Mouse (Mus musculus) layer of hippocampus, adult 18-20 months (tissue): Measurements from ENCODE around the gene Suclg2. TPM values are rescaled to one million over a fixed set of nuclear protein-coding genes. Genes with fewer than 3 reads are reported as not detected.

Experiments used
- DNase-seq, 2 experiments: peaks; one replicate each; pipeline ENCODE4 v3.0.0; 2022; ENCODE audit warnings: low spot score in 2 of 2
- total RNA-seq, 2 experiments: library from RNA; stranded (reverse); gene quantifications; 2 replicates each; pipeline ENCODE4 v1.2.3; 2021

Gene Suclg2
- total RNA-seq, 2 experiments from 2014 or later: 14.0 to 15.1 TPM

DNA sequence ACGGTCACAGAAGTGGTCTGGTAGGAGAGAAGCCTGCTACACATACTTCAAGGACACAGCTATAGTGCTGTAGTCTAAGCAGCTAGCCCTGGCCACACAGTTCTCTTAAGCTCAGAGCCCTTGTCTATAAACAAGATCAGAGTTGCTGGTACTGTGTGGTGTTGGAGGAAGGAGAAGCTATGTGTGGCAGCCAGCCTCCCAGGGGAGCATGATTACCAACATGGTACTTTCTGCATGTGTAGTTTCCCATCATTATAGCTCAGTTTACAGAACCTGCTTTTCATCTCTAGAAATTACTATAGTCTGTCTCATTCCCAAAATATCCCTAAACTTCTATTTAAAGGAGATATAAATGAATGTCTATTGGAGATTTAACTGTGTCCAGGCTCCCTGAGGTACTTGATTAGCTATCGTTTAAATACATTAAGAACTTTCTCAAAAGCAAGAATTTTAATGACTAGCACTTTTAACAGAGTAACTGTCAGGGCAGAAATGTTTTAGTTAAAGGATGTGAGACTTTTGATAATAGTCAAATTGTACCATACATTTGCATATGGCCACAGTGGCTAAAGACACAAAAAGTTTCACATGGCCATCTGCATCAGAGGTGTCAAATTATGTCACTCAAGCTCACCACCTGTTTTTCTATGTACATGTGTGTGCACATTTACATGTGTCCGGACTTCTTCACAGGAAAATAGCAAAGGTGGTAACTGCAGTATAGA, 145.4 kb downstream of the Suclg2 start:
- DNase-seq: no peak

- no peak for DNase-seq
Measured at GRCm38 (mm10) chr6:95571620-95572019, 147.0 kb downstream of the Suclg2 start.

GRCm38 (mm10) chr6:95563355-95564009, 155.1 kb downstream of the Suclg2 start:
- DNase-seq: no peak

DNA sequence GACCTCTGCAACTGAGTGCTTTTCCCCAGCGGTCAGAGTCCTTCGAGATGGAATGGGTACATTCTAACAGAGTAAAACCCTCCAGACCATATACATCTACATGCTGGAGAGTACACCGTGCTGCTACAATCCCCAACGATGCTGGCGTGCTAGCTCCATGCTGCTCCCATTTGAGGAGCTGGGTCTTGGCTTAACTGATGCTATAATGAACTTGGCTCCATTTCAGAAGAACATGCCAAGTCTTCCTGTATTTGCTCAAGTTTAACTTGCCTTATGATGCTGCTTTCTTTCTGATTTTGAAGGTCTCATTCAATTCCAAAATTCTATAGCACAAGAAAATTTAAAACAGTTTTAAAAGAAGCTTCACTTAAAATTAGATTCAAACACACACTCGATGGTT, 162.3 kb downstream of the Suclg2 start:
- DNase-seq: no peak

DNA sequence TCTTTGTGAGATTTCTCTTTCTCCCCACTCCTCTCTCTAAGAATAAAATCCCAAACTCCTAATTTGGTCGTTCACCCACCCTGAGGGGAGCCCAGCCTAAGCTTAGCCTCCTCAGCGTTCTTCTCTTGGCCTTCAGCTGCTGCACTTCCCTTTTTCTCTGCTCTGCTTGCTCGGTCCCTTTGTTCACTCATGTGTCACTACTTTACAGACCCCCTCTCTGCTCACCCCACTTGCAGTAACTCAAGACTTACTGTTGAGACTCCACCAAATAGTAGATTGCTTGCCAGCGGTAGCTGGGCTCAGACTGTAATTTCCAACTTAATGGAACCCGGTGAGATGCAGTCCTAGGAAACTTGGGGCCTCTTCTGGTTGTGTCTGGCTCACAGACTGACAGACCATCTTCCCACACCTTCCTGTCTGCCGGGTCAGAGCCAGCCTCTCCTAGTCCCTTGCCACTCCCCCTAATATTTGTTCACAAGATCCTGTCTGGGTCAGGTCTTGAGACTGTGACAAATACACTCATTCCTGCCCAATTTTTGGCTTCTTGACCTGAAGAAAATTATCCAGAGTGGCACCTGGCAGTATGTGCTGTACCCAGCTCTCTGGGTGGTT, 166.2 kb downstream of the Suclg2 start:
- no peak for DNase-seq

- no peak for DNase-seq
Measured at GRCm38 (mm10) chr6:95551000-95551399, 167.6 kb downstream of the Suclg2 start.

DNA sequence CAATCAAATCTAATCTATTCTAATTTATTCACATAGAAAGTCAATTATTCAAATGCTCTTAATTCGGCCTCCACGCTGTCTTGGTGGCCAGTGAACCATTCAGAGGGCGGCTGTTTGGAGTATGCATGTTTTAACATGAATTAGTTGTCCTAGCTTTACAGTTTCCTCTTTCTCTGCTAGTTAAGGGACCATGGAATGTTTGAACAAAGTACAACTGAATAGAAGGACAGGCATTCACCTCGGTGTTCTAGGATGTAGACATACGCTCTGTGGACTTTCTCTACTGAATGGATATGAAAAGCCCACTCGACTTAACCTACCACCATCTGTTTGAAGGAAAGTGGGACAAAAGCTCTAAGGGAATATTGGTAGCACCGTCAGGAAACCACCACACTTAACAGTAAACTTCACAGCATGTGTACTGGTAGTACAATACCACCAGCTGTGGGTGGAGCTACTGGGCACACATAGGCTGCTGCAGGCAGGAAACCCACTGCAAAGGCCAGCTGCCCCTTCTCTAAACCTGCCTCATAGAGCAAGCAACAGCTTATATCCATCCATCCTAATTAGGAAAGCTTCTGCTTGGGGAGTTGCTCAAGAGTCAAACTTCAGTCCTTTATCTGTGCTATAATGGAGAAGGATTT, 172.3 kb downstream of the Suclg2 start:
- no peak for DNase-seq

DNA sequence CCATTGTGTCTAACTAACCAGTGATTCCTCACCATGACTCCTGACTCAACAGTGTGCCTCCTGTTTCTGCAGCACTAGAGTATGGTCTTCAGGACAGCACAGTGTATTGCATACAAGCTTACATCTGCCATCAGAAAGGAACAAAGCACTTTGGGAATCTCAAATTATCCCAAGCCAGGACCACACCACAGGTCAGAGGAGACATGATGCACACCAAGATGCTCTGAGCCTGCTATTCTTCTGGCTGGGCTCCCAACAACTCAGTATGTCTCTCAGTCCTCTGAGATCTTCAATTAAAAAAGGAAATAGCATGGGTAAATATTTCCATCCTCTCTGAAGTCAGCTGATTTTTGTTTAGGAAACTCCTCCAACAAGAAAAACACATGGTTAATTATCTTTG, 172.9 kb downstream of the Suclg2 start:
- no peak for DNase-seq

DNA sequence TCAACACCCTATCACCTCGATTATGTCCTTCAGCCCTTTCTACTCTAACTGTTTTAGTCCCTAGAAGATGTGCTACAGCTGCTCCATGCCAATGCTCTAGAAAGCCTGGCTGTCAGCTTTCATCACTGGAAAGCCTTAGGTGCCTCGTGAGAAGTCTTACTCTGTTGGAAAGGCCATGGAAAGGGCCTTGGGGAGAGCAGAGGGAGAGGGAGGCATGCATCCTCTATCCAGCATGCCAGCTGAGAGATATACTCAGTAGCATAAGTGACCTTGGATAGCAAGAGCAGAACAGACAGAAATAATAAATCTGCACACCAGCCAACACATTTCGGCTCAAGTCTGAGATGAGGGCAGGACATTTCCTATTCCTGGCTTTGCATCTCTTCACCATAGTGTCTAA, 173.3 kb downstream of the Suclg2 start:
- no peak for DNase-seq

GRCm38 (mm10) chr6:95535191-95535590, 183.4 kb downstream of the Suclg2 start:
- DNase-seq: no peak

DNA sequence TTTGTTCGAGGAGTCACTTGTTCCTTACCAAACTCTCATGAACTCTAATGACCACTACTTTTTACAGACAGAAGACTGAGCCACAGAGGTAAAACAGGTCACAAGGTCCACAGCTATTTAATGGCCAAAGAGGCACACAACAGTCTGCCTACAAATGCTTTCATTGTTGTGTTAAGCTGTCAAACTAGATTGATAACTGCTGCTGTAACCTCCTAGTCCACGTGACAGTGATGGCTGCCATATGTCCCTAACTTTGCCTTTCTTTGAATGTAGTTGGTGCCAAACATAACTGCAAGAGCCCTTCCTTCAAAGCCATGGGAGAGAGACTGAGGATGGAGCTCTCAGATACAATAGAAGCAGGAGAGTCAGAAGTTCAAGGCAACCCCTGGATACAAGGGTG, 198.8 kb downstream of the Suclg2 start:
- no peak for DNase-seq

- peak in 1 of 2 experiments; percentile 38 for DNase-seq
Measured at GRCm38 (mm10) chr6:95518406-95518805, 200.2 kb downstream of the Suclg2 start.

- DNase-seq: no peak
Measured at GRCm38 (mm10) chr6:95515721-95516120, 202.9 kb downstream of the Suclg2 start.

DNA sequence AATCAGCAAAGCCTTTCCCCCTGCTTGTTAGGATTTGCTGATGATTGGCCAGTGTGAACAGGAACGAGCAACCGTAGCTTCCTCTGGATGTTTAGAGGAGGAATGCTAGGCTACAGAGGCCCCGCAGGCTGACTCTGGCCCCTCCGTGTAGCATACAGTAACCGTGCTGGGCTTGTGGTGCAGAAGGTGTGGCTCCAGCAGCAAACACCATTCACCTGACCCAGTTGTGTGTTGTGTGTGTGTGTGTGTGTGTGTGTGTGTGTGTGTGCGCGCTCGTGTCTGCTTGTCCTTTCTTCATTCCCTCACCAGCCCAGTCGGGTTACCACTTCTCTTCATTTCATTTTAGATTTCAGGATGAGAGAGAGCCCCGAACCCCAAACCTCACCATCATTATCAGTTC, 203.9 kb downstream of the Suclg2 start:
- no peak for DNase-seq

DNA sequence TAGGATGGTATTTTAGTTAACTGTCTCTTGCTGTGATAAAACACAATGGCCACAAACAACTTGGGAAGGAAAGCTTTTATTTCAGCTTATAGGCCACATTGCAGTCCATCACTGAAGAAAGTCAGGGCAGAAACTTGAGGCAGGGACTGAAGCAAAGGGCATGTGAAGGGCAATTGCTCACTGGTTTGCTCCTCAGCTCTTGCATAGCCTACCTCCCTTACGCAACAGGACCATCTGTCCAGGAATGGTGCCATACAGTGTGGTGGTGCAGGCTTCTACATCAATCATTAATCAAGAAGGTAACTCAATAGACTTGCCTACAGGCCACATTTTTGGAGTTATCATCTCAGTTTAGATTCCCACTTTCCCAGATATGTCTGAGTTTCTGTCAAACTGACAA, 206.9 kb downstream of the Suclg2 start:
- no peak for DNase-seq

GRCm38 (mm10) chr6:95500771-95501170, 217.8 kb downstream of the Suclg2 start:
- DNase-seq: no peak

- no peak for DNase-seq
Measured at GRCm38 (mm10) chr6:95499639-95500038, 219.0 kb downstream of the Suclg2 start.

- DNase-seq: peak in 1 of 2 experiments; percentile 60
Measured at GRCm38 (mm10) chr6:95492216-95492956, 226.2 kb downstream of the Suclg2 start.

- DNase-seq: no peak
Measured at GRCm38 (mm10) chr6:95491043-95491442, 227.6 kb downstream of the Suclg2 start.

DNA sequence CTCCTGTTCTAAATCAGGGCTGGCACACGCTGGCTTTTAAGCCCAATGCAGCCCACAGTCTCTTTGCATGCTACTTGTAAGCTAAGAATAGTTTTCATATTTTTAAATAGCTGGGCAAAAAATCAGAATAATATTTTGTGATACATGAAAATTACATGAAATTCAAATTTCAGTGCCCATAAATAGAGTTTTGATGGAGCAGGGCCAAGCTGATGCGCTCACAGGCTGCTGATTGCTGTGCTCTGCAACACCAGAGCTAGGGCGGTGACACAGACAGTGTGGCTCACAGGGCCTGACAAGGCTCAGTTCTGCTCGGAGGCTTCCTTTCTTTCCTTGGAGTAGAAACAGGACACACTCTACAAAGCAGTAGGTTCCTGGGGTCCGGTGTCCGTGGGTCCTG, 232.8 kb downstream of the Suclg2 start:
- DNase-seq: peak in 1 of 2 experiments; percentile 54

GRCm38 (mm10) chr6:95484183-95484818, 234.3 kb downstream of the Suclg2 start:
- DNase-seq: peak; percentile 32 to 79
